Mouse (Mus musculus): ENCODE data around the gene Ubald2. TPM values are rescaled to one million over a fixed set of nuclear protein-coding genes. Genes with fewer than 3 reads are reported as not detected.

Gene Ubald2
- total RNA-seq, 2 experiments from 2014 or later: 47.2 to 49.4 TPM

Other genes with a start within 250 kb of the Ubald2 start
- gene Ten1, start 235.2 kb upstream of the Ubald2 start, total RNA-seq (2021): 10 to 100 TPM; 29.7 to 34.0 TPM
- gene Acox1, start 235.0 kb upstream of the Ubald2 start, total RNA-seq (2021): 10 to 100 TPM; 92.5 to 99.9 TPM
- gene Evpl, start 196.0 kb upstream of the Ubald2 start, total RNA-seq (2021): 1 to 10 TPM; 1.2 TPM
- gene Srp68, start 159.9 kb upstream of the Ubald2 start, total RNA-seq (2021): 10 to 100 TPM; 58.7 to 59.8 TPM
- gene Galr2, start 153.2 kb upstream of the Ubald2 start, total RNA-seq (2021): not detected
- gene Exoc7, start 126.9 kb upstream of the Ubald2 start, total RNA-seq (2021): 10 to 100 TPM; 61.0 to 65.9 TPM
- gene Foxj1, start 98.7 kb upstream of the Ubald2 start, total RNA-seq (2021): not detected
- 10 to 100 TPM; 10.0 TPM for gene Rnf157, start 21.1 kb upstream of the Ubald2 start, total RNA-seq (2021)
- gene Qrich2, start 32.1 kb downstream of the Ubald2 start, total RNA-seq (2021): not detected
- 10 to 100 TPM; 45.3 to 45.8 TPM for gene Prpsap1, start 60.1 kb downstream of the Ubald2 start, total RNA-seq (2021)
- gene Sphk1, start 96.8 kb downstream of the Ubald2 start, total RNA-seq (2021): 1 to 10 TPM; 2.5 to 3.9 TPM
- gene Ube2o, start 147.4 kb downstream of the Ubald2 start, total RNA-seq (2021): 10 to 100 TPM; 28.5 to 33.7 TPM
- not detected for gene Aanat, start 152.3 kb downstream of the Ubald2 start, total RNA-seq (2021)
- gene Rhbdf2, start 192.9 kb downstream of the Ubald2 start, total RNA-seq (2021): 10 to 100 TPM; 15.4 to 17.7 TPM
- gene Prcd, start 219.4 kb downstream of the Ubald2 start, total RNA-seq (2021): 1 to 10 TPM; 1.4 to 1.7 TPM
- gene Cygb, start 220.2 kb downstream of the Ubald2 start, total RNA-seq (2021): 10 to 100 TPM; 76.2 to 85.4 TPM

All from heart, postnatal 10 days (tissue).